Mouse (Mus musculus) large intestine, adult 2 months (tissue): ENCODE data around the gene Pwp1. TPM values are rescaled to one million over a fixed set of nuclear protein-coding genes. Genes with fewer than 3 reads are reported as not detected.
"Not testable (repeated sequence)": the region's sequence is repeated elsewhere in the genome, so short reads cannot be mapped to it uniquely, and the experiment has no call there.

Experiments
- DNase-seq: peaks from one replicate; pipeline ENCODE4 v3.0.0-alpha.2; 2012; ENCODE audit warnings: low read depth, low spot score
- WGBS: fragments of 180-500 bp; shearing (Covaris S2); methylation state at CpG from one replicate; pipeline ENCODE4 v1.1.7; 2018; 5-methylcytosine and 5-hydroxymethylcytosine counted together
- polyA plus RNA-seq: library from polyadenylated mRNA; depleted of rRNA; stranded (reverse); fragments of >200 nt; gene quantifications from 2 replicates; pipeline ENCODE4 v1.2.3, GENCODE M21; 2012; rRNA removed

Gene Pwp1
- 10.1 and 10.2 TPM in 2 replicates for polyA plus RNA-seq

DNA sequence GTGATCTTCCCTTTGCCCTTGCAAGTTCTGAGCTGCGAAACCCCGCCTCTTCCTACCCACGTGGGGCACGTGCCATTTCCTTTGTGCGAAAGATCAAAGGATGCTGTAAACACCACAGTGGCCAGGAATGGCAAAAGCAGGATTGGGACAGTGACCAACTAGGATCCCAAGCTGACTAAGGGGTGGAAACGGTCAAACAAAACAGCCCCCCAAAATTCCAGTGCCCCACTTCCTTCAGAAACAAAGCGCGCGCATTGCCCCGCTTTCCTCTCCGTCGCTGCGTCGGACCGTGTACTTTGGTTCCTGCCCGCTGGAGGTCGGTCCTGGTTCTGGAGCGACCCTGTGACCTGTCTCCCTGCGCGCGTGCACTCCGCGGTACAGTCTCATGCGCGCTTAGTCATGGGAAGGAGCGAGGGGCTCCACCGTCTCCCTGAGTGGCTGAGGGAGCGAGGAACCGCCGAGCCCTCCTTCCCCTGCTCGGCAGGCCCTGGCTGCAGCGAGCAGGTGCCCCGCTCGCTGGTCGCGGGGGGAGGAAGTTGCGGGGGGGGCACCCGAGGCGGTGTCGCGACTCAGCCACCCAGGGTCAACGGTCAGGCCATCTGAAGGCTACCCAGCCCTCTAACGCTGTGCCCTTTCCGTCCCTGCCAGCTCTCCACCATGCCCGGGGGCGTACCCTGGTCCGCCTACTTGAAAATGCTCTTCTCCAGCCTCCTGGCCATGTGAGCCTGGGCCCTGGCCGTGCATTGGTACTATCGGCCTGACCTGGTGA, at the start of gene Pwp1:
TSS of gene Pwp1 (plus strand) at position 410 of the 769 bp plus-strand sequence.
- 4% methylated on average over 49 of the region's 49 CpGs for WGBS
- peak; percentile 24 for DNase-seq

DNA sequence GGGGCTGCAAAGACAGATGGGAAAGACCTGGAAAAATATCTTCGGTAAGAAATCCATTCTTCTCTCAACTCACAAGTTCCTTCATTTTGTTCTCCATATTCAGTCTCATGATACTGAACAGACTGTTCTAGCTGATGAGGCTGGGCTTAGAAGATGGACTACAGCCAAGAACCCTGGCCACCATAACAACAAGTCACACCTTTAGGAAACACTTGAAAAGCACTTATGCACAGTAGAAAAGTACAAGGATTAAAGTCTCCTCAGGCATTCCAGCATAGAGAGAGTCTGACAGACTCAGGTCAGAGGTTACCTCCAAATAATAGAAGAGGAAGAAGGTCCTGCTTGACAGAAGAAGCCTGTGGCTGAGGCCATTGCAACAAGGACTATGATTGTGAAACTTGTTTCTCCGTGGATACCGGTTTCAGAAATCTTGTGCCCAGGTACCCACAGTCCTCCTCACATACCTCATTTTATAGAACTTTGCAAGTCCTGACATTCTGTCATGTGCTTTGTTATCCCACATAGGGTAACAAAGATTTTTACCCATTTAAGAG, 7.1 kb upstream of the Pwp1 start:
- WGBS: 89% methylated on average over 1 of the region's 3 CpGs
- DNase-seq: not testable (repeated sequence)

DNA sequence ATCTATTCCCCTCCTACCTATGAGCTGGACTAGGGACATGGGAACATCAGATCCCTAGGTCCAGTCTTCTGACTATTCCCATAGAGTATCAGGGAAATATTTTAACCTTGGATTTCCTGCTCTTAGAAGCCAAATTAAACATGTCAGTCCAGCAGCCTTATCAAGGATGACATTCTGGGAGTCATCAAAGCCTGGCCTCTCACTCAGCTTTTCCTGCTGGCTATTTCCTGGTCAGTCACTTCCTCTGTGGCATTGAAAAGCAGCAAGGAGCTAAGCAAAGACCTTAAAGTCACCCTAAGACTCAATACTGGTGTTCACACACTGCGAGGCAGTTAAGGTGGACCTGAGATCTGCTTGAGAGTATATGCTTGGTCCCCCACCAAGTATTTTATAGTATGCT, 5.5 kb upstream of the Pwp1 start:
- DNase-seq: not testable (repeated sequence)

DNA sequence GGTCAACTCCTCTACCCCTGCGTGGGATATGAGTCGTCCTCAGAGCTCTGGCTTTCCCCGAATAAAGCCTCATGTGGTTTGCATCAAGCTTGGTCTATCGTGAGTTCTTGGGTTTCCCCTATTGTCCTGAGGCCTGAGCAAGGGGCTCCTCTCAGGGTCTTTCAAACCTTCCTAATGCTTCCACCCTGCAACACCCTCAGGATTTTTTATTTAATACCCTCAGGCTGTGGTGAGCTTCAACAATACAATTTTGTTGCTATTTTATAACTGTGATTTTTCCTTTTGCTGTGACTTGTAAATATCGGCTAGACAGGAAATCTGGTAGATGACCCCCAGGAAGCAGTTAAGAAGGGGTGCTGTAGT, 591 bp upstream of the Pwp1 start:
- WGBS: 49% methylated on average over 5 of the region's 5 CpGs
- not testable (repeated sequence) for DNase-seq

More for the DNA sequence above, 5.5 kb upstream of the Pwp1 start:
- WGBS: 83% methylated on average over 1 of the region's 1 CpGs

DNA sequence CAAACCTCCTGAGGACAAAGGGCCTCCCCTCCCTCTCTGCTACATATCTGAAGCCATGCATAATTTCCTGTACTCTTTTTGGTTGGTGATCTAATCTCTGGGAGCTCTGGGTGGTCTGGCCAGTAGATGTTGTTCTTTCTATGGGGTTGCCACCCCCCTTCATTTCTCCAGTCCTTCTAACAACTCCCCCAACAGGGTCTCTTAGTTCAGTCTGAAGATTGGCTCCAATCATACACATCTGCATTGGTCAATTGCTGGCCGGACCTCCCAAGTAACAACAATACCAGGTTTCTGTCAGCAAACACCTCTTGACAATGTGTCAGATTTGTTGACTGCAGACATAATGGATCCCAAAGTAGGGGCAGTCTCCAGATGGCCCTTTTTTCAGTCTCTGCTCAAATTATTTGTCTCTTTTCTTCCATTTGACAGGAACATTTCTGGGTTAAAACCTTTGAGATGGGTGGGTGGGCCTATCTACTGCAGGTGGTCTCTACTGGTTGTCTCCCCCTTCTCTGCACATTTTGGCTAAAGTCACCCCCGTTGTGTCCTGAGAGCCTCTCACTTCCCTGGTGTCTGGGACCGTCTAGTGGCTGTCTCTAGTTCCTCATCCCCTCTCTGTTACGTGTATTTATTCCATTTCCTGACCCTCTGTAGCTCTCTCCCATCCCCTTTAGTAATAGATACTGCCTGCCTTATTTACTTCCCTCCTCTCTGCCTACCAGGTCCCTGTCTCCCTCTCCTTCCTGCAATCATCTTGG, 17.0 kb downstream of the Pwp1 start:
- WGBS: 80% methylated on average over 4 of the region's 4 CpGs
- no peak for DNase-seq

DNA sequence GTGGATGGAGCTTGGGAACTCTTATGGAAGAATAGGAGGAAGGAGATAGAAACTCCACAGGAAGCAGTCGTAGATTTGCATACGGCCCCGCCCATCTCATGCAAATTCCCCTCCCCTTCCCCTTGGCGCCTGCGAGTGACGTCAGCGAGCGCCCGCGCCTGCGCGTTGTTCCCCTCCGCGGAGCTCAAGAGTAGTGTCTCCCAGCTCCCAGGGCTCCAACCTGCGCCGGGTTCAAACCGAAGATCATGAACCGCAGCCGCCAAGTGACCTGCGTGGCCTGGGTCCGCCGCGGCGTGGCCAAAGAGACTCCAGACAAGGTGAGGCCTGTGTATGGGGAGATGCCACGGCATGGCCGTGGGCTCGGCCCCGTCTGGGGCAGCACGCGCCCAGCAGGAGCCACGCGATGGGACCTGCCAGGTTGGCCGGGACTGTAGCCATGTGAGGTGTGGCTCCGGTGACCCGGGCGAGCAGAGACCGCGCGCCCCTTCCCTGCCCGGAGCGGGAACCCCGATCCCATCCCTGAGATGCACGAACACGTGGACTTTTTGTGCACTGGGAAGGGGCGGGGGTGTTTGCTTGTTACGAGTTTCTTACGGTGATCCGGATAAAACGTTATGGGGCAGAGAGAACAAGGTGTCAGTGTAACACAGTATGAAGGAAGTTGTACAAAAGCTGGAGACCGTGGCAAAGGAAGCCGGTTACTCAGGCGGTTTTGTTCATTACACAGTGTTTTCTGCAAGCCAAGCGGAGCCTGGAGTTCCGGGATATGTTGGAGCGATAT, 42.6 kb downstream of the Pwp1 start:
- peak; percentile 53 for DNase-seq
- WGBS: under 1% methylated on average over 55 of the region's 55 CpGs

DNA sequence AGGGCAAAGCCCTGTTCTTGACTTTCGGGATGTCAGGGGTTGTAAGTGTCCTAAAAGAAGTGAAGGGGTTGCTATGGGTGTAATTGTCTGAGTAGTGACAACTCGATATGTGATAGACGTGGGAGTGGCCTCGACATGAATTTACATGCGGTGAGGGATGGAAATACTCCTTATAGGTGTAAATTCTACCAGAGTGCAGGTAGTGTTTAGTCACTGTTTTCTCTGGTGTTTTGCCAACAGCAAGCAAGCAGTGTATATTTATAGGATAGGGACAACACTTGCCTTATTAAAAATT, 43.1 kb downstream of the Pwp1 start:
- peak; percentile 2 for DNase-seq
- under 1% methylated on average over 5 of the region's 5 CpGs for WGBS

DNA sequence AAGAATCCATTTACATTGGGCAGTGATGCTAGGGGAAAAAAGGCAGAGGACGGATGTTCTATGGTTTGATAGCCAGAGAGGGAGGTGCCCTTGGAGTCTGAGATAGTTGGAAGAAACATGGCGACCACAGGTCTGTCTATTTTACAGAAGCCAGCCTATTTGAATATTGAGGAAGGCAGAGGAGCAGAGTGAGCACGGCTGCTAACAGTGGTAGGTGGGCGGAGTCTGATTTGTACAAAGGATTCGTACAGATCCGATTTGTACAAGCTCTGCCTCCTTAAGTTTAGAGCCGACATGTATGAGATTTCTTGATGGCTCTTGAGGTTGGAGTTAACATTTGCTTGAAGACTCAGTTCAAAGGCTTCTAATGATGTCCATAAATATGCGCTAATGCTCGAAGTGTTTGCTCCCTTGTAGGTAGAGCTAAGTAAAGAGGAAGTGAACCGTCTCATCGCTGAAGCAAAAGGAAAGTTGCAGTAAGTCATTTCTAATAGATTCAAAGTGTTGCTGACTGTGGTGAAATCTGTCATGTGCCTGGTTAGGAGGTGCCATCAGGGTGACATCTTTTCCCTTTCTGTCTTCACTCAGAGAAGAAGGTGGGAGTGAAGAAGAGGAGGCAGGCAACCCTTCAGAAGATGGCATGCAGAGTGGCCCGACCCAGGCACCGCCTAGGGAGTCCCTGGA, 44.7 kb downstream of the Pwp1 start:
- no peak for DNase-seq
- WGBS: 85% methylated on average over 13 of the region's 13 CpGs

DNA sequence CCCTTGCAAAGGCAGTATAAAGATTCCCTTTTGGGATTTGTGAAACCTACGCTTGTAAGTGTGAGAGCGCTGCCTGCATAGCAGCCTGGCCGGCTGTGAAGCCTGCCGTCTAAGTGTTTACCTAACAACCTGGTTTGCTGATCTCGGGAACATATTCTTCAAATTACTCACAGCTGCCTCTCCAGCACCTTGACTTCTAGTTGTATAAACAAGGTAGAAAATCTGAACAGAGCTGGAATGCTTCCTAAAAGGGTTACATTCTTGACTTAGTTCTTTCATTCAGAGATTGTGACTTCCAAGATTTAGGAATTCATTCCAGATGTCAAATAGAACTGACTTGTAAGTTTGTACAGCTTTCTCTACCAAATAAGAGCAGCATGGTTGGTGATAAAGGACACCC, 46.5 kb downstream of the Pwp1 start:
- 80% methylated on average over 5 of the region's 5 CpGs for WGBS
- DNase-seq: no peak

DNA sequence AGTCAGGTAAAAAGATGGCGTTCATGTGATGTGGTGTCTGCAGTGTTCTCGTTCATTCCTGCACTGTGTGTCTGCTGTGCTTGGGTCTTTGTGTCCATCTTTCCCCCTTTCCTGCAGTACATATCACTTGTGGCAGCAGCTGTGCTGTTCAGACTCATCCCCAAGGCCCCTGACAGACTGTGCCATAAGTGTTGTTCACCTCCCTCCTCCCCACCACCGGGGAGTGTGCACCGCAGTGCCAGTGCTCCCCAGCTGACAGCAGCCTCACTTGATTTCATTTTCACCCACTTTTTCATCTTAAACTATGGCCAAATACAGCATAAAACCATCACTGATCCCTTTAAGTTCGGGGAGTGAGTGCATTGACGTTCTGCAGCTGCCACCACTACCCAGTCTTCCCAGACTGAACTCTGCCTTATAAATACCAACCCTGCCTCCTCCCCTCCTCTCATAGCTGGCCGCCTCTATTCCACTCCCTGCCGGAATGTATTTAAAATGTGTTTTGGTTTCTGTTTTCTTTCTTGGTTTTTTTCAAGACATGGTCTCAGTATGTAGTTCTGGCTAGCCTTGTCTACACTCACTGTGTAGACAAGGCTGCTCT, 50.7 kb downstream of the Pwp1 start:
- 81% methylated on average over 8 of the region's 8 CpGs for WGBS
- DNase-seq: no peak

DNA sequence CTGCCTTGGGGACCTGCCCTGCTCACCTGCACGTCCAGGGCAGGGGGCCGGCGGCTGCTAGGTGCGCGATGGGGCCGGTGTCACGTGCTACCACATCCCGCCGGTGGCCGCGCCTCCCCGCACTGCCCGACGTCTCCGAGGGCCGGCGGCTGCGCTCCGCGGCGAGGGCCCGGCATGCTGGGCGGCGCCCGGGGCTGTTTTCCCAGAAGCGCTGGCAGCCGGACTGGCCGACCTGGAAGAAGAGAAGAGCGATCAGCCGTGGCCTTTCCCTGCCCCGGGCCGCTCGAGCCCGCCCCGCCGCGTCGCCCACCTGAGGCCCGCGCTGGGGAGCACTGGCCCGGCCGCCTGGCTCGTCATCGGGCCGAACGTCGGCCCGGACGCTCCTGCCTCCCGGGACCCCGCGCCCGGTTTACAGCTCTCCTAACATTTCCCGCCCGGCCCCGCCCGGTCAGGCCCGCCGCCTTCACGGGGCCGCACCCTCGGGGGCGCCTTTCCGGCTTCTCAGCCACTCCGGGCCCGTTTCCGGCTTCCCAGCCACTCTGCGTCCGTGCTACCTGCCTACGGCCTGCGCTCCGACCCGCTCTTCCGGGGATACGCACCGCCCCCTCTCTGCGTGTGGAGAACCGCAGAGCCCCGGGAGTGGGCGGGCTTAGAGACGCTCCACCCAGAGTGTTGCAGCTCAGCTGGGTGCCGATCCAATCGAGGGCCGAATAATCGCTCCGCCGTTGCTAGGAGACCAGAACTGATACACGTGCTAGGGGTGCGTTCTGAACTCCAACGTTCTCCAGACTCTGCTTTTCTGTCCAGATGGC, 87.4 kb downstream of the Pwp1 start, which contains the start of gene Prdm4:
TSS of gene Prdm4 (minus strand) at position 645 of the 812 bp plus-strand sequence.
- WGBS: under 1% methylated on average over 90 of the region's 90 CpGs
- DNase-seq: peak; percentile 94

DNA sequence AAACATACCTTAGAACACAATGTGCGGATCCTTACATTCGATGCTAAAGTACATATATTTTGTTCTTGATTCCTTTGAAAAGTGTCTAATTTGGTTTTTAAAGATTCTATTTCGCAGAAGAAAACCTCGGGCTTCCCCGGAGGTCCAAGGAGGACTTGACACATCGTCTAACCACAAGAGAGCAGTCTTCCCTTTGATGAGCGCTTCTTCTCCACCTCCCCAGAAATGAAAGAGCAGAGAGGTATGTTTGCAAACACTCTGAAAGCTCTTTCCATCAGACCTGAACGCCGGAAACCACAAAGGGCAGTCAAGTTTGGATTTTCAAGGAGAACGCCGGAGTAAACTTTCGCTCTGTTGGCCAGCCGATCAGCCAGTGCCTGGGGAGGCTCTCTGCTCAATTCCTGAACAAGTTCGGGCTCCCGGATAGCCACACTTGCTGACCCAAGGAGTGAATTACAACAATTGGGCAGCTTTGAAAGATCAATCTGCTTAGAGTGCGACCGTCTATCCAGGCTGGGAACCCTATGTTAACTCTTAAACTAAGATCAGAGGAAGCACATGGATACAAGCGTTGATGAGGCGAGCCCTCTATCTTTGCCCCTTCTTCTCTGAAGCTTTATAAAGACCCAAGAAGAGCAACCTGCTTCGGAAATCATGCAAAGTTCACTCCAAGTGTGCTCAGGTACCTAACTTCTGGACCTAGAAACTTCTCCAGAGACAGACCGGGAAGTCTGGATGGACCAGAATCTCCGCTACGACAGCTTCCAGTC, 98.6 kb downstream of the Pwp1 start, which contains the start of gene Ascl4:
TSS of gene Ascl4 (plus strand) at position 6 of the 770 bp plus-strand sequence.
- WGBS: 1% methylated on average over 23 of the region's 23 CpGs
- peak; percentile 24 for DNase-seq

DNA sequence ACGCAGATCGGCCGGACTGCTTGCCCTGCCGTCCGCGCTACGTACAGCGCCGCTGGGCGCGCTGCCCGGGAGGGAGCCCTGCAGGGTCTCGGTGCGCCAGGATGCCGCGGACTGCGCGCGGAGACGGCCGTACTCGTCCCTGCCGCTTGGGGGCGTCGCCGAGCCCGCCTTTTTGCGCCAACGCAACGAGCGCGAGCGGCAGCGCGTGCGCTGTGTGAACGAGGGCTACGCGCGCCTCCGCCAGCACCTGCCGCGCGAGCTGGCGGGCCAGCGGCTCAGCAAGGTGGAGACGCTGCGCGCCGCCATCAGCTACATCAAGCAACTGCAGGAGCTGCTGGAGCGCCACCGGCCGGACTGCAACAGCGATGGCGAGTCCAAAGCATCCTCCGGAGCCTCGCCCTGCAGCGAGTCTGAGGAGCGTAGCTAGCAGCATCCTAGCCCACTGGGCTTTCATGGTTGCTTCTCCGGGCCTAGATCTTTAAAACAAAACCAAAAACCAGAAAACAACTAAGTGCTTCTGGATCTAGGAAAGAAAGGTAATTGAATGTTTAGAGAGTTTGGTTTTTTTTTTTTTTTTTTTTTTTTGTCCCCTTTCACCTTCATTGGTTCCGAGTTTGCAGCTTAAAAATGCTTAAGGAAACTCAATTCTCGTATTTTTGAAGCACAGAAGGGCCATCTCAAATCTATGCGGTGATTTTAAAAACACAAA, 99.4 kb downstream of the Pwp1 start:
- 1% methylated on average over 63 of the region's 63 CpGs for WGBS
- DNase-seq: peak; percentile 32

DNA sequence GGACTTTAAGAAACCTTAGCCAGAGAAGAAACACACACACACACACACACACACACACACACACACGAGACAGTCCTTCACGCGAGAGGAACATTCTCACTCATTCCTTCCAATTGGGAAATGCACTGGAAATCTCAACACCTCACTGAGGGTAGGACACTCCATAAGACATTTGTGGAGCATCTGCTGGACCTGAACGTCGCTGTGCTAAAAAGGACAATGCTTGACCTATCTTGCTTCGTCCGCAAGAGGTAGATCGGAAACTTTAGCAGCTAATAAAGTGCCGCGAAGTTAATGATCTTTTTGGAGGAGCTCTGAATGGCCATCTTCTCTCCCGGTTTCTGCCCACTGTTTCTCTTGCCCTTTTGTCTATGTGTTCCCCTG, 99.9 kb downstream of the Pwp1 start:
- no peak for DNase-seq
- WGBS: 37% methylated on average over 11 of the region's 11 CpGs

DNA sequence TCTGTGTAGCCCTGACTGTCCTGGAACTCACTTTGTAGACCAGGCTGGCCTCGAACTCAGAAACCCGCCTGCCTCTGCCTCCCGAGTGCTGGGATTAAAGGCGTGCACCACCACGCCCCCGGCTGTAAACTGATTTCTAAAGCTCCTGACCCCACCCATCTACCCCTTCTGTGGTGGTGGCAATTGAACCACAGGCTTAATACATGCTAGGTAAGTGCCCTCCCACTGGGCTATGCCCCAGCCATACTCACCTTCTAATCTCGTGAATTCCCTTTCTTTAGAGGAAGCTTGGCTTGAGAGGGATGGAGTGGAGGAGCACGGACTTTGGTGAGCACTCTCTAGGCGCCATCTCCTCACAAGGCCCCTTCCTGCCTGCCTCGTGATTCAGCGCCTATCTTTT, 100.7 kb downstream of the Pwp1 start:
- DNase-seq: no peak
- WGBS: 87% methylated on average over 11 of the region's 11 CpGs

DNA sequence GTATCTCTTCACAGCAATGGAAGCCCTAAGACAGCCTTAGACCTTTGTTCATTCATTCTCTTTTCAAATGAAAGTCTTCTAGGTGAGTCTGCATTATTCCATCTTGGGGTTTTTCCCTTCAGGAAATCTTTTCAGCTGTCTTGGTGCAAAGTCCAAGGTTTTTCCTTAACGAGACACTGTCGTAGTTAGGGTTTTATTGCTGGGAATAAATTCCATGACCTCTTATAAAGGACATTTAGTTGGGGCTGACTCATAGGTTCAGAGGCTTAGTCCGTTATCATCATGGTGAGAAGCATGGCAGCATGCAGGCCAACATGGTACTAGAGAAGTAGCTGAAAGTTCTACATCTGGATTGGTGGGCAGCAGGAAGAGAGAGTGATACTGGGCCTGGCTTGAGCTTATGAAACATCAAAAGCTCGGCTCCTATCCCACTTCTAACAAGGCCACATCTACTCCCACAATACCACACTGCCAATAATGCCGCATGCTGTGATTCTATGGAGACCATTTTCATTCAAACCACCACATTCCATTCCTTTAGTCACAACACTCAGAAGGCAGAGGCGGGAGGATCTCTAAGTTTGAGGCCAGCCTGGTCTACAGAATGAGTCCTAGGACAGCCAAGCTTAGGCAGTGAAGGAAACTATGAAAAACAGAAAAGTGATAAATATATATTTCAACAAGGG, 107.1 kb downstream of the Pwp1 start:
- WGBS: 66% methylated on average over 6 of the region's 6 CpGs

More for the DNA sequence above, 107.1 kb downstream of the Pwp1 start:
- DNase-seq: peak; percentile 56
